Mouse (Mus musculus): Measurements from ENCODE around the gene Gm28041. TPM values are rescaled to one million over a fixed set of nuclear protein-coding genes. Genes with fewer than 3 reads are reported as not detected.

Gm28041 gene
- total and polyA plus RNA-seq, 2 experiments = 0.65 TPM; not detected in 1

- peaks cover 29% of the 10 kb centered on the region for H3K36me3 ChIP-seq (ENCODE audit: control insufficient read depth, insufficient read depth, low read length)
- H3K9ac ChIP-seq (ENCODE audit: low read depth, low read length) = no peak overlapping the region
- H3K4me3 ChIP-seq (ENCODE audit: insufficient read depth, low read depth, low read length) = no peak overlapping the region
- no peak overlapping the region for H3K27ac ChIP-seq (replicated peaks; ENCODE audit: insufficient read depth, low read depth, low read length)
- no peaks in the 10 kb centered on the region for H3K27me3 ChIP-seq (ENCODE audit: control insufficient read depth, insufficient read depth, low read length)
- WGBS = 93% methylated on average over 2 of the region's 2 CpGs
- H3K4me1 ChIP-seq (ENCODE audit: control insufficient read depth, insufficient read depth, low read length) = no peaks in the 10 kb centered on the region
- TF ChIP-seq POLR2A (IDR thresholded peaks at IDR 0.05; ENCODE audit: extremely low read depth, insufficient read depth, low read length) (no peak), CTCF (IDR thresholded peaks at IDR 0.05; ENCODE audit: low read depth, low read length) (no peak)
- H3K79me2 ChIP-seq (ENCODE audit: control insufficient read depth, insufficient read depth, low read length) = no peaks in the 10 kb centered on the region
- no peak for DNase-seq (ENCODE audit: extremely low read depth, low read depth, low spot score)
Observed at GRCm38 (mm10) chr13:67343422-67343821, 32.1 kb downstream of the Gm28041 start.

GRCm38 (mm10) chr13:67332877-67333276 is 42.7 kb downstream of the Gm28041 start:
- Histone ChIP-seq H3K4me1 (ENCODE audit: control insufficient read depth, insufficient read depth, low read length) (peaks cover 5% of the 10 kb centered on the region; the same call in 1 of the 2 replicates), H3K4me3 (ENCODE audit: insufficient read depth, low read depth, low read length) (peak overlapping the region; percentile 63; the same call in 1 of the 2 replicates), H3K27ac (replicated peaks; ENCODE audit: insufficient read depth, low read depth, low read length) (peak overlapping the region; percentile 78), H3K36me3 (ENCODE audit: control insufficient read depth, insufficient read depth, low read length) (no peaks in the 10 kb centered on the region), H3K79me2 (ENCODE audit: control insufficient read depth, insufficient read depth, low read length) (peaks cover 9% of the 10 kb centered on the region; the same call in 1 of the 2 replicates), H3K9ac (ENCODE audit: low read depth, low read length) (no peak overlapping the region), H3K27me3 (ENCODE audit: control insufficient read depth, insufficient read depth, low read length) (no peaks in the 10 kb centered on the region)
- TF ChIP-seq CTCF (IDR thresholded peaks at IDR 0.05; ENCODE audit: low read depth, low read length) (no peak), POLR2A (IDR thresholded peaks at IDR 0.05; ENCODE audit: extremely low read depth, insufficient read depth, low read length) (no peak)
- 72% methylated on average over 1 of the region's 1 CpGs for WGBS
- no peak for DNase-seq (ENCODE audit: extremely low read depth, low read depth, low spot score)

- Histone ChIP-seq H3K27me3 (ENCODE audit: control insufficient read depth, insufficient read depth, low read length) (no peaks in the 10 kb centered on the region), H3K9ac (ENCODE audit: low read depth, low read length) (peak within 1 kb of the TSS; percentile 71), H3K4me3 (ENCODE audit: insufficient read depth, low read depth, low read length) (peak within 1 kb of the TSS; percentile 63), H3K27ac (replicated peaks; ENCODE audit: insufficient read depth, low read depth, low read length) (peak within 1 kb of the TSS; percentile 78), H3K79me2 (ENCODE audit: control insufficient read depth, insufficient read depth, low read length) (peaks cover 9% of the 10 kb centered on the region; the same call in 1 of the 2 replicates), H3K36me3 (ENCODE audit: control insufficient read depth, insufficient read depth, low read length) (no peaks in the 10 kb centered on the region), H3K4me1 (ENCODE audit: control insufficient read depth, insufficient read depth, low read length) (peaks cover 5% of the 10 kb centered on the region; the same call in 1 of the 2 replicates)
- TF ChIP-seq CTCF (IDR thresholded peaks at IDR 0.05; ENCODE audit: low read depth, low read length) (peak; percentile 71), POLR2A (IDR thresholded peaks at IDR 0.05; ENCODE audit: extremely low read depth, insufficient read depth, low read length) (no peak; the same call in 1 of the 2 replicates)
- 4% methylated on average over 17 of the region's 17 CpGs for WGBS
- peak; percentile 98 for DNase-seq (ENCODE audit: extremely low read depth, low read depth, low spot score)
Observed at GRCm38 (mm10) chr13:67332019-67332724, 43.4 kb downstream of the Gm28041 start, which contains the start of gene Zfp595. Zfp595 (minus strand) TSS chr13:67332570.

- Histone ChIP-seq H3K27ac (replicated peaks; ENCODE audit: insufficient read depth, low read depth, low read length) (no peak overlapping the region), H3K27me3 (ENCODE audit: control insufficient read depth, insufficient read depth, low read length) (no peaks in the 10 kb centered on the region), H3K79me2 (ENCODE audit: control insufficient read depth, insufficient read depth, low read length) (no peaks in the 10 kb centered on the region), H3K9ac (ENCODE audit: low read depth, low read length) (no peak overlapping the region), H3K4me3 (ENCODE audit: insufficient read depth, low read depth, low read length) (no peak overlapping the region), H3K36me3 (ENCODE audit: control insufficient read depth, insufficient read depth, low read length) (no peaks in the 10 kb centered on the region), H3K4me1 (ENCODE audit: control insufficient read depth, insufficient read depth, low read length) (no peaks in the 10 kb centered on the region)
- no peak for DNase-seq (ENCODE audit: extremely low read depth, low read depth, low spot score)
- 18% methylated on average over 5 of the region's 5 CpGs for WGBS
- TF ChIP-seq CTCF (IDR thresholded peaks at IDR 0.05; ENCODE audit: low read depth, low read length) = no peak
- TF ChIP-seq POLR2A (IDR thresholded peaks at IDR 0.05; ENCODE audit: extremely low read depth, insufficient read depth, low read length) = no peak
Observed at GRCm38 (mm10) chr13:67306718-67307117, 68.8 kb downstream of the Gm28041 start.

- H3K4me3 ChIP-seq (ENCODE audit: insufficient read depth, low read depth, low read length) = peak within 1 kb of the TSS; percentile 60
- DNase-seq (ENCODE audit: extremely low read depth, low read depth, low spot score) = peak; percentile 94
- peak within 1 kb of the TSS; percentile 76 for H3K27ac ChIP-seq (replicated peaks; ENCODE audit: insufficient read depth, low read depth, low read length)
- no peaks in the 10 kb centered on the region for H3K79me2 ChIP-seq (ENCODE audit: control insufficient read depth, insufficient read depth, low read length)
- no peaks in the 10 kb centered on the region for H3K4me1 ChIP-seq (ENCODE audit: control insufficient read depth, insufficient read depth, low read length)
- no peaks in the 10 kb centered on the region for H3K27me3 ChIP-seq (ENCODE audit: control insufficient read depth, insufficient read depth, low read length)
- 0 out of 2 replicates have a peak, but pooled peaks have one; percentile 12 for TF ChIP-seq POLR2A (IDR thresholded peaks at IDR 0.05; ENCODE audit: extremely low read depth, insufficient read depth, low read length)
- no peak for TF ChIP-seq CTCF (IDR thresholded peaks at IDR 0.05; ENCODE audit: low read depth, low read length)
- peak within 1 kb of the TSS; percentile 58 for H3K9ac ChIP-seq (ENCODE audit: low read depth, low read length)
- 6% methylated on average over 16 of the region's 16 CpGs for WGBS
- no peaks in the 10 kb centered on the region for H3K36me3 ChIP-seq (ENCODE audit: control insufficient read depth, insufficient read depth, low read length)
Observed at GRCm38 (mm10) chr13:67305822-67306672, 69.5 kb downstream of the Gm28041 start, which contains the start of gene Zfp457. Zfp457 (minus strand) TSS chr13:67306485.

Other genes starting within 250 kb of the Gm28041 start
- 2.4 and 3.2 TPM in 2 replicates for gene Rsl1, start 202.6 kb downstream of the Gm28041 start, total RNA-seq (2014; rRNA removed)
- 0.30 and 0.33 TPM in 2 replicates for gene Rsl1, start 202.6 kb downstream of the Gm28041 start, polyA plus RNA-seq (2012; rRNA removed)
- 1.3 and 1.8 TPM in 2 replicates for gene Zfp455, start 181.2 kb downstream of the Gm28041 start, total RNA-seq (2014; rRNA removed)
- 0.10 and 0.11 TPM in 2 replicates for gene Zfp455, start 181.2 kb downstream of the Gm28041 start, polyA plus RNA-seq (2012; rRNA removed)
- gene Zfp458, start 97.3 kb downstream of the Gm28041 start, total RNA-seq (2014; rRNA removed) = 1.9 TPM in 2 replicates
- gene Zfp458, start 97.3 kb downstream of the Gm28041 start, polyA plus RNA-seq (2012; rRNA removed) = 0.21 and 0.26 TPM in 2 replicates
- 1.9 and 4.0 TPM in 2 replicates for gene Zfp457, start 69.2 kb downstream of the Gm28041 start, total RNA-seq (2014; rRNA removed)
- 0.51 and 0.87 TPM in 2 replicates for gene Zfp457, start 69.2 kb downstream of the Gm28041 start, polyA plus RNA-seq (2012; rRNA removed)
- 4.4 and 4.9 TPM in 2 replicates for gene Zfp595, start 43.2 kb downstream of the Gm28041 start, total RNA-seq (2014; rRNA removed)
- 0.48 and 0.50 TPM in 2 replicates for gene Zfp595, start 43.2 kb downstream of the Gm28041 start, polyA plus RNA-seq (2012; rRNA removed)
- 0.40 TPM in 1 of 2 replicates, not detected in the other for gene Gm28044, start 15.2 kb downstream of the Gm28041 start, total RNA-seq (2014; rRNA removed)
- gene Gm28044, start 15.2 kb downstream of the Gm28041 start, polyA plus RNA-seq (2012; rRNA removed) = 0.24 TPM in 1 of 2 replicates, not detected in the other
- 2.4 and 2.8 TPM in 2 replicates for gene Zfp953, start 15.1 kb downstream of the Gm28041 start, total RNA-seq (2014; rRNA removed)
- 0.26 and 0.28 TPM in 2 replicates for gene Zfp953, start 15.1 kb downstream of the Gm28041 start, polyA plus RNA-seq (2012; rRNA removed)
- gene Zfp456, start 77 bp upstream of the Gm28041 start, total RNA-seq (2014; rRNA removed) = 1.0 and 1.5 TPM in 2 replicates
- 0.09 and 0.11 TPM in 2 replicates for gene Zfp456, start 77 bp upstream of the Gm28041 start, polyA plus RNA-seq (2012; rRNA removed)
- gene Zfp429, start 24.1 kb upstream of the Gm28041 start, total RNA-seq (2014; rRNA removed) = 3.0 TPM in 2 replicates
- gene Zfp429, start 24.1 kb upstream of the Gm28041 start, polyA plus RNA-seq (2012; rRNA removed) = 0.69 and 1.00 TPM in 2 replicates
- gene Zfp459, start 45.7 kb upstream of the Gm28041 start, total RNA-seq (2014; rRNA removed) = 0.07 and 0.28 TPM in 2 replicates
- 0.04 and 0.11 TPM in 2 replicates for gene Zfp459, start 45.7 kb upstream of the Gm28041 start, polyA plus RNA-seq (2012; rRNA removed)
- gene Zfp874a, start 75.9 kb upstream of the Gm28041 start, total RNA-seq (2014; rRNA removed) = 26.6 and 32.5 TPM in 2 replicates
- 2.3 and 4.5 TPM in 2 replicates for gene Zfp874a, start 75.9 kb upstream of the Gm28041 start, polyA plus RNA-seq (2012; rRNA removed)
- 7.2 and 8.7 TPM in 2 replicates for gene Zfp874b, start 108.5 kb upstream of the Gm28041 start, total RNA-seq (2014; rRNA removed)
- 1.7 and 2.7 TPM in 2 replicates for gene Zfp874b, start 108.5 kb upstream of the Gm28041 start, polyA plus RNA-seq (2012; rRNA removed)
- 3.8 and 5.2 TPM in 2 replicates for gene Zfp58, start 124.8 kb upstream of the Gm28041 start, total RNA-seq (2014; rRNA removed)
- gene Zfp58, start 124.8 kb upstream of the Gm28041 start, polyA plus RNA-seq (2012; rRNA removed) = 0.56 and 0.68 TPM in 2 replicates
- 0.07 TPM in 1 of 2 replicates, not detected in the other for gene Gm26965, start 150.4 kb upstream of the Gm28041 start, total RNA-seq (2014; rRNA removed)
- gene Gm26965, start 150.4 kb upstream of the Gm28041 start, polyA plus RNA-seq (2012; rRNA removed) = not detected in 2 replicates
- gene Zfp87, start 150.4 kb upstream of the Gm28041 start, total RNA-seq (2014; rRNA removed) = 14.9 and 16.6 TPM in 2 replicates
- gene Zfp87, start 150.4 kb upstream of the Gm28041 start, polyA plus RNA-seq (2012; rRNA removed) = 7.1 and 12.3 TPM in 2 replicates
- gene Zfp748, start 178.1 kb upstream of the Gm28041 start, total RNA-seq (2014; rRNA removed) = 6.8 and 8.9 TPM in 2 replicates
- 0.66 and 0.81 TPM in 2 replicates for gene Zfp748, start 178.1 kb upstream of the Gm28041 start, polyA plus RNA-seq (2012; rRNA removed)
- 7.1 and 9.5 TPM in 2 replicates for gene Zfp729b, start 234.0 kb upstream of the Gm28041 start, total RNA-seq (2014; rRNA removed)
- 0.27 and 0.32 TPM in 2 replicates for gene Zfp729b, start 234.0 kb upstream of the Gm28041 start, polyA plus RNA-seq (2012; rRNA removed)

Measured in liver, adult 2 months (tissue).